Mouse (Mus musculus) kidney, adult 2 months (tissue): ENCODE data around the gene Klhl34. TPM values are rescaled to one million over a fixed set of nuclear protein-coding genes. Genes with fewer than 3 reads are reported as not detected.

Experiments
- DNase-seq: peaks from one replicate; pipeline ENCODE4 v3.0.0; 2021
- H3K27ac ChIP-seq: fragments of 200-500 bp; 2 replicates; pipeline ENCODE4 v1.5.1; 2012; ENCODE audit warnings: low read depth, low read length, control low read depth, inconsistent platforms; ENCODE audit not compliant: insufficient read depth
- H3K27me3 ChIP-seq: fragments of 200-500 bp; replicated peaks from 2 replicates; pipeline ENCODE4 v1.6.1; 2012; ENCODE audit warnings: mild to moderate bottlenecking, moderate library complexity, low read length, inconsistent platforms; ENCODE audit not compliant: control insufficient read depth, insufficient read depth
- H3K36me3 ChIP-seq: fragments of 200-500 bp; 2 replicates; pipeline ENCODE4 v1.6.1; 2012; ENCODE audit warnings: mild to moderate bottlenecking, moderate library complexity, low read length, inconsistent platforms; ENCODE audit not compliant: control insufficient read depth, insufficient read depth
- H3K4me1 ChIP-seq: fragments of 200-500 bp; 2 replicates; pipeline ENCODE4 v1.6.1; 2011; ENCODE audit warnings: low read length; ENCODE audit not compliant: control insufficient read depth, insufficient read depth
- H3K4me3 ChIP-seq: fragments of 200-500 bp; 2 replicates; pipeline ENCODE4 v1.5.1; 2011; ENCODE audit warnings: mild to moderate bottlenecking, low read depth, low read length, control low read depth; ENCODE audit not compliant: insufficient read depth
- CTCF ChIP-seq: fragments of 200-500 bp; conservative IDR thresholded peaks from 2 replicates; pipeline ENCODE4 v1.5.1; 2011; ENCODE audit warnings: low read depth, mild to moderate bottlenecking, control low read depth, low read length, moderate library complexity, mixed read lengths; ENCODE audit not compliant: insufficient read depth, insufficient read length
- POLR2A ChIP-seq: fragments of 200-500 bp; IDR thresholded peaks from one replicate; pipeline ENCODE4 v1.6.1; 2011; ENCODE audit warnings: low read depth, low read length, control low read depth
- WGBS: fragments of 180-500 bp; shearing (Covaris S2); methylation state at CpG from one replicate; pipeline ENCODE4 v1.1.7; 2018; 5-methylcytosine and 5-hydroxymethylcytosine counted together
- polyA plus RNA-seq: library from polyadenylated mRNA; depleted of rRNA; stranded (reverse); fragments of >200 nt; gene quantifications from 2 replicates; pipeline ENCODE4 v1.2.3, GENCODE M21; 2012; rRNA removed

Klhl34 gene
- polyA plus RNA-seq = 0.27 TPM in 1 of 2 replicates, not detected in the other

- TF ChIP-seq CTCF = no peak
- TF ChIP-seq POLR2A = no peak
- Histone ChIP-seq H3K27me3 (no peaks in the 10 kb centered on the region), H3K4me3 (no peak within 1 kb of the TSS), H3K36me3 (no peaks in the 10 kb centered on the region), H3K27ac (no peak within 1 kb of the TSS), H3K4me1 (no peaks in the 10 kb centered on the region)
- DNase-seq = no peak
- WGBS = 29% methylated on average over 28 of the region's 28 CpGs
These were observed at the start of gene Klhl34 for GRCm38 (mm10) chrX:157818207-157818920. Gene Klhl34 (plus strand): TSS chrX:157818435.

- no peaks in the 10 kb centered on the region for H3K27me3 ChIP-seq
- no peak for DNase-seq
- 94% methylated on average over 2 of the region's 2 CpGs for WGBS
- no peaks in the 10 kb centered on the region for H3K36me3 ChIP-seq
- H3K4me1 ChIP-seq = no peaks in the 10 kb centered on the region
- no peak overlapping the region for H3K27ac ChIP-seq
- H3K4me3 ChIP-seq = no peak overlapping the region
- TF ChIP-seq CTCF = no peak
- no peak for TF ChIP-seq POLR2A
These were observed 16.6 kb upstream of the Klhl34 start for GRCm38 (mm10) chrX:157801669-157802068.

- H3K27ac ChIP-seq = no peak overlapping the region
- no peaks in the 10 kb centered on the region for H3K27me3 ChIP-seq
- 50% methylated on average over 1 of the region's 1 CpGs for WGBS
- no peak for TF ChIP-seq CTCF
- no peak for TF ChIP-seq POLR2A
- DNase-seq = no peak
- no peak overlapping the region for H3K4me3 ChIP-seq
- no peaks in the 10 kb centered on the region for H3K36me3 ChIP-seq
- H3K4me1 ChIP-seq = no peaks in the 10 kb centered on the region
These were observed 8.5 kb upstream of the Klhl34 start for GRCm38 (mm10) chrX:157809721-157810120.

GRCm38 (mm10) chrX:157817571-157818206 lies 546 bp upstream of the Klhl34 start:
- TF ChIP-seq CTCF = no peak
- no peak for TF ChIP-seq POLR2A
- H3K4me1 ChIP-seq = no peaks in the 10 kb centered on the region
- WGBS = 5% methylated on average over 31 of the region's 31 CpGs
- no peaks in the 10 kb centered on the region for H3K36me3 ChIP-seq
- H3K27me3 ChIP-seq = no peaks in the 10 kb centered on the region
- no peak overlapping the region for H3K27ac ChIP-seq
- no peak overlapping the region for H3K4me3 ChIP-seq
- no peak for DNase-seq

- Histone ChIP-seq H3K4me3 (no peak overlapping the region), H3K36me3 (no peaks in the 10 kb centered on the region), H3K4me1 (no peaks in the 10 kb centered on the region), H3K27ac (no peak overlapping the region), H3K27me3 (no peaks in the 10 kb centered on the region)
- no peak for DNase-seq
- 89% methylated on average over 13 of the region's 13 CpGs for WGBS
- no peak for TF ChIP-seq CTCF
- TF ChIP-seq POLR2A = no peak
These were observed 656 bp downstream of the Klhl34 start for GRCm38 (mm10) chrX:157818921-157819260.

GRCm38 (mm10) chrX:157829983-157830382 lies 11.7 kb downstream of the Klhl34 start:
- no peaks in the 10 kb centered on the region for H3K27me3 ChIP-seq
- 77% methylated on average over 4 of the region's 4 CpGs for WGBS
- H3K36me3 ChIP-seq = no peaks in the 10 kb centered on the region
- no peak for DNase-seq
- H3K4me1 ChIP-seq = no peaks in the 10 kb centered on the region
- no peak for TF ChIP-seq CTCF
- TF ChIP-seq POLR2A = no peak
- no peak overlapping the region for H3K4me3 ChIP-seq
- H3K27ac ChIP-seq = no peak overlapping the region

Other genes with a start within 250 kb of the Klhl34 start
- gene Yy2, start 249.4 kb upstream of the Klhl34 start, polyA plus RNA-seq = not detected in 2 replicates
- 5.9 and 11.3 TPM in 2 replicates for gene Mbtps2, start 219.7 kb upstream of the Klhl34 start, polyA plus RNA-seq
- gene Smpx, start 119.5 kb upstream of the Klhl34 start, polyA plus RNA-seq = 0.62 and 3.3 TPM in 2 replicates
- gene Cnksr2, start 224.9 kb downstream of the Klhl34 start, polyA plus RNA-seq = 0.07 and 0.08 TPM in 2 replicates